Mouse (Mus musculus) limb, embryonic 15.5 days (tissue): ENCODE measurements at regions not wholly inside any gene's neighbourhood (a gene's known extent, or its start where the extent isn't known, plus 50 kb on each side); places are given as distances from the start of the nearest gene placed in this dataset.

Experiments used
- ATAC-seq: fragments of 200-750 bp; cut with Nextera tagmentation; 2 replicates; pipeline ENCODE4 v1.8.0; 2017; ENCODE audit warnings: low read depth, moderate TSS enrichment; ENCODE audit not compliant: insufficient number of reproducible peaks, low FRiP score, low TSS enrichment
- H3K27ac ChIP-seq: fragments of 300-500 bp; sonication (generic); 2 replicates; pipeline ENCODE4 v1.5.1; 2015; ENCODE audit warnings: moderate library complexity, mild to moderate bottlenecking, inconsistent platforms
- H3K27me3 ChIP-seq: fragments of 300-500 bp; sonication (generic); 2 replicates; pipeline ENCODE4 v1.6.1; 2015; ENCODE audit warnings: inconsistent platforms
- H3K36me3 ChIP-seq: fragments of 300-500 bp; sonication (generic); 2 replicates; pipeline ENCODE4 v1.6.1; 2015; ENCODE audit warnings: inconsistent platforms
- H3K4me1 ChIP-seq: fragments of 300-500 bp; sonication (generic); 2 replicates; pipeline ENCODE4 v1.6.1; 2015; ENCODE audit warnings: inconsistent platforms
- H3K4me2 ChIP-seq: fragments of 300-500 bp; sonication (generic); 2 replicates; pipeline ENCODE4 v1.6.1; 2015; ENCODE audit warnings: mild to moderate bottlenecking, inconsistent platforms
- H3K4me3 ChIP-seq: fragments of 300-500 bp; sonication (generic); 2 replicates; pipeline ENCODE4 v1.5.1; 2015; ENCODE audit warnings: mild to moderate bottlenecking, inconsistent platforms
- H3K9ac ChIP-seq: fragments of 300-500 bp; sonication (generic); 2 replicates; pipeline ENCODE4 v1.6.1; 2015; ENCODE audit warnings: inconsistent platforms
- H3K9me3 ChIP-seq: fragments of 300-500 bp; sonication (generic); 2 replicates; pipeline ENCODE4 v1.6.1; 2016; ENCODE audit warnings: inconsistent platforms
- WGBS: fragments of 180-500 bp; shearing (Covaris S2); methylation state at CpG from one replicate; pipeline ENCODE4 v1.1.7; 2015; 5-methylcytosine and 5-hydroxymethylcytosine counted together

GRCm38 (mm10) chr12:16130605-16131004, 313.9 kb upstream of the Trib2 start:
- H3K27ac ChIP-seq: no peak overlapping the region
- H3K36me3 ChIP-seq: no peaks in the 10 kb centered on the region
- 59% methylated on average over 1 of the region's 1 CpGs for WGBS

GRCm38 (mm10) chr12:16129923-16130322, 313.2 kb upstream of the Trib2 start:
- Histone ChIP-seq H3K4me3 (no peak overlapping the region), H3K9me3 (no peaks in the 10 kb centered on the region), H3K4me2 (no peak overlapping the region), H3K27ac (no peak overlapping the region), H3K27me3 (no peaks in the 10 kb centered on the region), H3K36me3 (no peaks in the 10 kb centered on the region), H3K9ac (no peak overlapping the region), H3K4me1 (no peaks in the 10 kb centered on the region)
- 93% methylated on average over 3 of the region's 3 CpGs for WGBS
- ATAC-seq: no peak

More at GRCm38 (mm10) chr12:16130605-16131004, 313.9 kb upstream of the Trib2 start:
- Histone ChIP-seq H3K9me3 (no peaks in the 10 kb centered on the region), H3K4me3 (no peak overlapping the region), H3K4me1 (no peaks in the 10 kb centered on the region), H3K27me3 (no peaks in the 10 kb centered on the region), H3K4me2 (no peak overlapping the region), H3K9ac (no peak overlapping the region)
- ATAC-seq: no peak

GRCm38 (mm10) chr12:16129243-16129642, 312.5 kb upstream of the Trib2 start:
- Histone ChIP-seq H3K4me1 (no peaks in the 10 kb centered on the region), H3K4me2 (no peak overlapping the region), H3K9me3 (no peaks in the 10 kb centered on the region), H3K27me3 (no peaks in the 10 kb centered on the region), H3K27ac (no peak overlapping the region), H3K36me3 (no peaks in the 10 kb centered on the region), H3K9ac (no peak overlapping the region), H3K4me3 (no peak overlapping the region)
- ATAC-seq: no peak
- 78% methylated on average over 3 of the region's 3 CpGs for WGBS

- 68% methylated on average over 2 of the region's 2 CpGs for WGBS
- H3K4me2 ChIP-seq: no peak overlapping the region
Measured at GRCm38 (mm10) chr12:16124906-16125305, 308.2 kb upstream of the Trib2 start.

GRCm38 (mm10) chr12:16122353-16123127, 305.8 kb upstream of the Trib2 start:
- Histone ChIP-seq H3K4me3 (no peak overlapping the region), H3K36me3 (no peaks in the 10 kb centered on the region), H3K4me2 (no peak overlapping the region), H3K4me1 (no peaks in the 10 kb centered on the region), H3K27me3 (no peaks in the 10 kb centered on the region), H3K9ac (no peak overlapping the region), H3K27ac (no peak overlapping the region), H3K9me3 (no peaks in the 10 kb centered on the region)
- ATAC-seq: no peak
- WGBS: 56% methylated on average over 2 of the region's 2 CpGs

More at GRCm38 (mm10) chr12:16124906-16125305, 308.2 kb upstream of the Trib2 start:
- Histone ChIP-seq H3K27ac (no peak overlapping the region), H3K36me3 (no peaks in the 10 kb centered on the region), H3K27me3 (no peaks in the 10 kb centered on the region), H3K9me3 (no peaks in the 10 kb centered on the region), H3K4me1 (no peaks in the 10 kb centered on the region), H3K4me3 (no peak overlapping the region), H3K9ac (no peak overlapping the region)
- no peak for ATAC-seq

- Histone ChIP-seq H3K4me3 (no peak overlapping the region), H3K9ac (no peak overlapping the region), H3K4me2 (no peak overlapping the region), H3K36me3 (no peaks in the 10 kb centered on the region), H3K9me3 (no peaks in the 10 kb centered on the region), H3K27ac (no peak overlapping the region), H3K27me3 (no peaks in the 10 kb centered on the region), H3K4me1 (no peaks in the 10 kb centered on the region)
- 74% methylated on average over 6 of the region's 6 CpGs for WGBS
- no peak for ATAC-seq
Measured at GRCm38 (mm10) chr12:16121787-16122186, 305.1 kb upstream of the Trib2 start.

GRCm38 (mm10) chr12:16118710-16119109, 302.0 kb upstream of the Trib2 start:
- ATAC-seq: no peak
- no peaks in the 10 kb centered on the region for H3K27me3 ChIP-seq
- H3K27ac ChIP-seq: no peak overlapping the region

GRCm38 (mm10) chr12:16106946-16107345, 290.2 kb upstream of the Trib2 start:
- no peaks in the 10 kb centered on the region for H3K27me3 ChIP-seq
- no peaks in the 10 kb centered on the region for H3K36me3 ChIP-seq
- no peak overlapping the region for H3K4me3 ChIP-seq
- no peak overlapping the region for H3K4me2 ChIP-seq
- WGBS: 64% methylated on average over 7 of the region's 7 CpGs
- H3K27ac ChIP-seq: no peak overlapping the region
- H3K9ac ChIP-seq: no peak overlapping the region
- ATAC-seq: no peak
- no peaks in the 10 kb centered on the region for H3K9me3 ChIP-seq
- H3K4me1 ChIP-seq: no peaks in the 10 kb centered on the region

More at GRCm38 (mm10) chr12:16118710-16119109, 302.0 kb upstream of the Trib2 start:
- Histone ChIP-seq H3K9ac (no peak overlapping the region), H3K36me3 (no peaks in the 10 kb centered on the region), H3K9me3 (no peaks in the 10 kb centered on the region), H3K4me2 (no peak overlapping the region), H3K4me3 (no peak overlapping the region), H3K4me1 (no peaks in the 10 kb centered on the region)

GRCm38 (mm10) chr12:16098840-16099239, 282.1 kb upstream of the Trib2 start:
- Histone ChIP-seq H3K36me3 (no peaks in the 10 kb centered on the region), H3K27ac (no peak overlapping the region), H3K9me3 (no peaks in the 10 kb centered on the region), H3K4me1 (no peaks in the 10 kb centered on the region), H3K9ac (no peak overlapping the region), H3K4me2 (no peak overlapping the region), H3K27me3 (no peaks in the 10 kb centered on the region), H3K4me3 (no peak overlapping the region)
- ATAC-seq: no peak
- 81% methylated on average over 7 of the region's 7 CpGs for WGBS

- Histone ChIP-seq H3K9me3 (no peaks in the 10 kb centered on the region), H3K4me2 (no peak overlapping the region), H3K27me3 (no peaks in the 10 kb centered on the region), H3K27ac (no peak overlapping the region), H3K4me1 (no peaks in the 10 kb centered on the region), H3K9ac (no peak overlapping the region), H3K36me3 (no peaks in the 10 kb centered on the region), H3K4me3 (no peak overlapping the region)
- WGBS: 55% methylated on average over 3 of the region's 3 CpGs
- ATAC-seq: no peak
Measured at GRCm38 (mm10) chr12:16092643-16093042, 275.9 kb upstream of the Trib2 start.

GRCm38 (mm10) chr12:16091336-16091735, 274.6 kb upstream of the Trib2 start:
- Histone ChIP-seq H3K4me3 (no peak overlapping the region), H3K4me2 (no peak overlapping the region), H3K9ac (no peak overlapping the region), H3K27me3 (no peaks in the 10 kb centered on the region), H3K9me3 (no peaks in the 10 kb centered on the region), H3K4me1 (no peaks in the 10 kb centered on the region), H3K36me3 (no peaks in the 10 kb centered on the region), H3K27ac (no peak overlapping the region)
- no peak for ATAC-seq
- WGBS: 42% methylated on average over 6 of the region's 6 CpGs

GRCm38 (mm10) chr12:16083176-16083575, 266.5 kb upstream of the Trib2 start:
- H3K4me3 ChIP-seq: no peak overlapping the region
- ATAC-seq: no peak
- H3K9me3 ChIP-seq: no peaks in the 10 kb centered on the region
- no peaks in the 10 kb centered on the region for H3K36me3 ChIP-seq
- H3K27ac ChIP-seq: no peak overlapping the region
- no peaks in the 10 kb centered on the region for H3K4me1 ChIP-seq
- WGBS: 24% methylated on average over 1 of the region's 1 CpGs
- no peak overlapping the region for H3K9ac ChIP-seq
- H3K27me3 ChIP-seq: no peaks in the 10 kb centered on the region
- no peak overlapping the region for H3K4me2 ChIP-seq

GRCm38 (mm10) chr12:16077215-16077614, 260.5 kb upstream of the Trib2 start:
- no peak overlapping the region for H3K27ac ChIP-seq
- no peaks in the 10 kb centered on the region for H3K27me3 ChIP-seq
- no peak for ATAC-seq
- no peak overlapping the region for H3K9ac ChIP-seq
- H3K9me3 ChIP-seq: no peaks in the 10 kb centered on the region
- WGBS: 96% methylated on average over 1 of the region's 1 CpGs
- no peaks in the 10 kb centered on the region for H3K36me3 ChIP-seq
- no peak overlapping the region for H3K4me2 ChIP-seq
- no peak overlapping the region for H3K4me3 ChIP-seq
- H3K4me1 ChIP-seq: no peaks in the 10 kb centered on the region
